Mouse (Mus musculus): ENCODE measurements around the gene Pop7.

The Pop7 gene

GRCm38 (mm10) chr5:137491559-137491958 is 10.8 kb downstream of the Pop7 start:
- peak; percentile 98 for DNase-seq

GRCm38 (mm10) chr5:137487616-137488015 is 14.7 kb downstream of the Pop7 start:
- no peak for DNase-seq

GRCm38 (mm10) chr5:137485851-137486155 is 16.5 kb downstream of the Pop7 start:
- no peak for DNase-seq

DNA sequence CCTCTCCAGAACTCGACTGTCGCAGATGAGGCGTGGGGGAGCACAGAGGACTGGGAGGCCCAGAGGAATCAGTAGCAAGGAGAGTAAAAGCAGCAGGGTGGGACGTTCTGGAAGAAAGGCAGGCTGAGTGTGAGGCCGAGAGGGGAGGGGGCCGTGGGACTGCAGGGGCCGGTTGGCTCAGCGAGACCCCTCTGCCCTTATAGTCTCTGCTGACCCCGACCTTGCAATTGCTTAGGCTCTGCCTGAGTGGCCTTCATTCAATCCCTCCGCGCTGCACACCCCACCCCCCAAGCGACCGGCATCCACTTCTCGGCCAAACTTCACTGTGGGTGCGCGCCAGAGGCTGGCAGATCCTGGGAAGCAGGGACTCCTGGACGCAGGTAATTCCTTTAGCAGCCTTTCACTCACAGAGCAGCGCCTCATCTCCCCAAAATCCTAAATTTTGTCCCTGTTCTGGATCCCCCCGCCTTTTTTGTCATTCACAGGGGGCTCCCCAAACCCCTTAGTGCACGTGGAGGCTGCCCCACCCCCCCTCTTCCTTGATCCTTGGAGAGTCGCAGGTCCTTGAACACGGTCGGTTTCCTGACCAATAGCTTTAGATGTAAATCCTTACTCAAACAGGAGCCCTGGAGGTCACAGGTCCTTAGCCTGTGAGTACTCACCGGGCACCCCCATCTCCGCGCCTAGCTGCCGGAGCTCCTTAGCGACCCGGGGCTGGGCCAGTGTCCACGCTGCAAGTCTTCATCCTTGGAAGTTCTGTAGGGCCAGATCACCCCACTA is 17.1 kb downstream of the Pop7 start:
- DNase-seq = no peak

DNA sequence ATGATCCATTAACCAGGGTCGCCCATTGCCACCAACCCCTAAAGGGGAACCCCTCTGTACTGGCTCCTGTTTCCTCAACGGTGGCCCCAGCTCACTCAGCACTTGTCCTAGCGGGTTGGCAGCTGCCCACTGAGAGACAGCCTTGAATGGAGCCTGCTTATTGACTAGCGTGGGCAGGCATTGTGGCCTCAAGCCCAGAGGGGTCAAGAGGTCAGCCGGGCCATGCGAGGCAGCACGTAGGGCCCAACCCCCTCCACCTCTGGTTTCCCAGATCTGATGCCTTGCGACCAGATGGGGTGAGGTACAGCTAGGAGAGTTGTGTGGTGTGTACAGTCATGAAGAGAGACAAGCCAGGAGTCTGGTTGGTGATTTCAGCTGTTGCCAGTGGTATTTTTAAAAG is 20.4 kb downstream of the Pop7 start:
- DNase-seq = peak; percentile 92

DNA sequence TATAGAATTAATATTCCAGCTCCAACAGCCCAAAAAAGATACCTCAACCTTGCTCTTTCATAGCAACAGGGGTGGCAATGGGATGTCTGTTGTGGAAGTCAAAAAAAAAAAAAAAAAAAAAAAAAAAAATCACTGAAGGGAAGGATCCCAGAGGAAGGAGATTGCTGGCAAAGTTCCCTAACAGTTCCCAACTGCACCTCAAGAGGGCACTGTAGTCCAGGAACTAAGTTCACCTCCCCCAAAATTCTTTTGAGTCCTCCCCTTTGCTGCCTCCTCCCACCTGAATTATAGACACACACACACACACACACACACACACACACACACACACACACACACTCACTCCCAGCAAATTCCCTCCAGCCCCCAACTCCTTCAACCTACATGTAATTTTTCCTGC is 21.2 kb downstream of the Pop7 start:
- peak; percentile 95 for DNase-seq

DNA sequence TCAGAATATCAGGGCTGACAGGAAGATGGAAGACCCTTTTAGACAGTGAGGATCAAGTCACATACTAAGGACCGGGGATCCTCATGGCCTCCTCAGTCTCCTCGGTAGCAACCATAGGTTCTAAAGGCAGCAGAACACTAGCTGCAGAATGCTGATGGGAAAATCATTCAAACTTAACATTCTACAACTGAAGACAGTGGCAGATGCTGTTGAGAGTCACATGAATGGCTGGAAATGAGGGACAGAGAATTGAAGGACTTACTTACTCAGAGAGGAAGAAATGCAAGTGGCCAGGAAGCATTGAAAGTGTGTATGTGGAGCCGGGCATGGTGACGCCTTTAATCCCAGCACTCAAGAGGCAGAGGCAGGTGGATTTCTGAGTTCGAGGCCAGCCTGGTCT is 25.4 kb downstream of the Pop7 start, which contains the start of gene Zan:
Gene Zan, minus strand, starts transcription at position 101 of the 400 bp plus-strand sequence.
- no peak for DNase-seq

DNA sequence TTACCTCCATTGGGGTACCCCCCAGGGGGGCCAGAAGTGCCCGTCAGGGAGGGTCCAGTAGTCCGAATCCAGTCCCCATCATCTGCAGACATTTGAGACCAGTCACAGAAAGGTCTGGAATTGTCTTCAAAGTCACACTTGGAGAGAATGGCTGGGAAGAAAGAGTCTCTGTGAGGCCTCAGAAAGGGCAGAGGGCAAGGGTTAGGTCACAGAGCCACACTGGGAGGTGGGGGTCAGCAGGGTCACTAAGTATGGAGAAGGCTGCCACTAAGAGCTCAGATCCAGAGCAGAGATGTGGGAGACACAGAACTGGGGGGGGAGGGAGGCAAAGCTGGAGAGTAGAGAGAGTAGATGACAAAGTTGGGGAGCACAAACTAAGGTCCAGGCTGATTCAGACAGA is 28.0 kb downstream of the Pop7 start:
- no peak for DNase-seq

- DNase-seq = no peak
Observed at GRCm38 (mm10) chr5:137472252-137472904, 29.9 kb downstream of the Pop7 start.

DNA sequence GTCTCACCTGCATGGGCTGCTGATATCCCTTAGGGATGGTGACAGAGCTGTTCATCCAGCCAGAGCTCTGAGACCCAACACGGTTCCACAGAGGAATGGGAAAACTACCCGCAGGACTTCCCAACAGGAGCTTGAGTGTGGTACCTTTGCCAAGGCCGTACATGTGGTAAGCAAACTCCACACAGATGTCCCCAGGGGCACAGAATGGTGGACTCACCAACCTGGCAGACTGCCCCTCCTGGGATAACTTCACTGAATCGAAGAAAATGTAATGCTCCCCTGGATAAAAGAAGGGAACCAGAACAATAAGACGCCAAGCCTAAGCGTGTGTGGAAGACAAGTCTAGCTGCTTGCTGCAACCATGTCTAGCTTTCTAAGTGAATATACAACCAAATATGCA is 35.4 kb downstream of the Pop7 start:
- no peak for DNase-seq

DNA sequence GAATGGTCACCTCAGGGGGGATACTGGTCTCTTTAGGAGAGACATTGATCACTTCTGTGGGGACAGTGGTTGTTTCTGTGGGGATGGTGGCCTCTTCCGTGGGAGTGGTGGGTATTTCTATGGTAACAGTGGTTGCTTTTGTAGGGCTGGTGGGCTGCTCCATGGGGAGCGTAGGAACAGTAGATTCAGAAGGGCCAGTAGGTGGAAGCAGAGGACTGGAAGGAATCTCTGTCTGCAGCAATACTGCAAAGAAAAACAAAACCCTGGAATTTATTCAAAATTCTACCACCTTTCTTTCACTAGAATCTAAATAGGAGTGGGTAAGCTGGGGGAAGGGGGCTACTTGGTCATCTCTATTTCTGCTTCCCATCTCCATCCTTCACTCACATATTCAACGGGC is 37.3 kb downstream of the Pop7 start:
- DNase-seq = no peak

- no peak for DNase-seq
Observed at GRCm38 (mm10) chr5:137455866-137456591, 46.3 kb downstream of the Pop7 start.

DNA sequence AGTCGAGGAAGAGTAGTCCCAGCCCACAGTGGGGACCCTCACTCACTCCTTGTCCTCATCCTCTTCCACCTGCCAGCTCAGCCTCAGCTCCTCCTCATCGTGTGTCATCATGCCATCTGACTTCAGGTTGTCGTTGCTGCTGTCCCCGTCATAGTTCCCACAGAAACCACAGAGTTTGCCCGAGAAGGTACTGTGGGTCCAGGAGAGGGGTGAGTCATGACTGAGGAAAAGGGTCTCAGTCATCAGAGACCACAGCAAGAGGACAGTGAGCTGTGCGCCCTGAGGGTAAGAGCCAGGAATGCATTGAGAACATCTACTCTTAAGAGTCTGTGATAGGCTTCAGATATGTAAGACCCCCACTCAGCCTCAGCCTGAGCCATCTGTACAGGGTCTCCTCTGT is 47.1 kb downstream of the Pop7 start:
- DNase-seq = no peak

Measured in heart, adult 11 months (tissue).